Mouse (Mus musculus) stomach, postnatal 0 days (tissue): ENCODE results near the gene Ptdss2.

Experiments used
- CTCF ChIP-seq: IDR thresholded peaks from 2 replicates; pipeline ENCODE4 v1.5.1; 2016; ENCODE audit warnings: antibody characterized with exemption, low read depth, mild to moderate bottlenecking, moderate library complexity
- EP300 ChIP-seq: optimal IDR thresholded peaks from 2 replicates; pipeline ENCODE3; 2016; ENCODE audit warnings: antibody characterized with exemption

DNA sequence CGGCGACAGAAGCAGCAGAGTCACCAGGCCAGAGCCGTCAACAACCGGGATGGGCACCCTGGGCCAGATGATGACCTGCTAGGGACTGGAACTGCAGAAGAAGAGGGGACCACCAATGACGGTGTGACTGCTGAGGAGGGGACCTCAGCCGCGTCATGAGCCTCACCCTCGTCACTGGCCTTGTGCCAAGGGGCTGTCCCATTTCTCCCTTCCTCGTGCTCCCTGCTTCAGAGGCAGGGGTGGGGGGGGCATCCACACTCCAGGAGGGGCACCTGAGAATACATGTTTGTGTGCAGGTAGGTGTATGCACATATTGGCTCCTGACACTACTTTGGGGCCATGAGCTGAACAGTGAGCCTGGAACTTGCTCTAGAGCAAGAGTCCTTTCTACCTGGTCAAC lies 33.2 kb downstream of the Ptdss2 start:
- no peak for TF ChIP-seq CTCF
- no peak for TF ChIP-seq EP300
